Mouse (Mus musculus) layer of hippocampus, postnatal 10 days (tissue): ENCODE results near the gene Foxe1. TPM values are rescaled to one million over a fixed set of nuclear protein-coding genes. Genes with fewer than 3 reads are reported as not detected.

Source experiments
- DNase-seq, 2 experiments: peaks; one replicate each; pipeline ENCODE4 v3.0.0; 2021; ENCODE audit warnings: low spot score in 2 of 2
- long read RNA-seq: library from polyadenylated mRNA; stranded (forward); transcript quantifications from one replicate; pipeline ENCODE4 v2.0.0, GENCODE M21; 2023
- total RNA-seq, 2 experiments: library from RNA; stranded (reverse); gene quantifications; 2 replicates each; pipeline ENCODE4 v1.2.3; 2021

Foxe1 gene
- total RNA-seq = not detected
- long read RNA-seq = 0 reads

- no peak for DNase-seq
Observed at GRCm38 (mm10) chr4:46343596-46344260, at the start of gene Foxe1. Gene Foxe1 (plus strand): TSS chr4:46343609.

- peak; percentile 18 to 23 for DNase-seq
Observed at GRCm38 (mm10) chr4:46304071-46304470, 39.3 kb upstream of the Foxe1 start.

GRCm38 (mm10) chr4:46304757-46305384 is 38.5 kb upstream of the Foxe1 start:
- DNase-seq = peak; percentile 81 to 91

GRCm38 (mm10) chr4:46305436-46305835 is 38.0 kb upstream of the Foxe1 start:
- no peak for DNase-seq

- DNase-seq = peak; percentile 25 to 37
Observed at GRCm38 (mm10) chr4:46307341-46307740, 36.1 kb upstream of the Foxe1 start.

- DNase-seq = no peak
Observed at GRCm38 (mm10) chr4:46307869-46308268, 35.5 kb upstream of the Foxe1 start.

- no peak for DNase-seq
Observed at GRCm38 (mm10) chr4:46311631-46312030, 31.8 kb upstream of the Foxe1 start.

GRCm38 (mm10) chr4:46321730-46322389 is 21.5 kb upstream of the Foxe1 start:
- DNase-seq = no peak

GRCm38 (mm10) chr4:46322715-46323114 is 20.7 kb upstream of the Foxe1 start:
- DNase-seq = no peak

GRCm38 (mm10) chr4:46328906-46329305 is 14.5 kb upstream of the Foxe1 start:
- DNase-seq = no peak

GRCm38 (mm10) chr4:46335846-46336245 is 7.6 kb upstream of the Foxe1 start:
- no peak for DNase-seq

- DNase-seq = no peak
Observed at GRCm38 (mm10) chr4:46337990-46338389, 5.4 kb upstream of the Foxe1 start.

GRCm38 (mm10) chr4:46339026-46339425 is 4.4 kb upstream of the Foxe1 start:
- DNase-seq = no peak

GRCm38 (mm10) chr4:46339584-46339983 is 3.8 kb upstream of the Foxe1 start:
- no peak for DNase-seq

- no peak for DNase-seq
Observed at GRCm38 (mm10) chr4:46341831-46342680, 1.4 kb upstream of the Foxe1 start.

- no peak for DNase-seq
Observed at GRCm38 (mm10) chr4:46342711-46343286, 610 bp upstream of the Foxe1 start.

- DNase-seq = peak in 1 of 2 experiments; percentile 22
Observed at GRCm38 (mm10) chr4:46344288-46344687, 879 bp downstream of the Foxe1 start.

GRCm38 (mm10) chr4:46345056-46345772 is 1.8 kb downstream of the Foxe1 start:
- DNase-seq = no peak

- DNase-seq = no peak
Observed at GRCm38 (mm10) chr4:46345773-46346100, 2.3 kb downstream of the Foxe1 start.

GRCm38 (mm10) chr4:46346221-46346620 is 2.8 kb downstream of the Foxe1 start:
- DNase-seq = no peak

- DNase-seq = no peak
Observed at GRCm38 (mm10) chr4:46347141-46347540, 3.7 kb downstream of the Foxe1 start.
